ENCODE assay signal across 8 mouse cellular contexts in the genomic region with DNA sequence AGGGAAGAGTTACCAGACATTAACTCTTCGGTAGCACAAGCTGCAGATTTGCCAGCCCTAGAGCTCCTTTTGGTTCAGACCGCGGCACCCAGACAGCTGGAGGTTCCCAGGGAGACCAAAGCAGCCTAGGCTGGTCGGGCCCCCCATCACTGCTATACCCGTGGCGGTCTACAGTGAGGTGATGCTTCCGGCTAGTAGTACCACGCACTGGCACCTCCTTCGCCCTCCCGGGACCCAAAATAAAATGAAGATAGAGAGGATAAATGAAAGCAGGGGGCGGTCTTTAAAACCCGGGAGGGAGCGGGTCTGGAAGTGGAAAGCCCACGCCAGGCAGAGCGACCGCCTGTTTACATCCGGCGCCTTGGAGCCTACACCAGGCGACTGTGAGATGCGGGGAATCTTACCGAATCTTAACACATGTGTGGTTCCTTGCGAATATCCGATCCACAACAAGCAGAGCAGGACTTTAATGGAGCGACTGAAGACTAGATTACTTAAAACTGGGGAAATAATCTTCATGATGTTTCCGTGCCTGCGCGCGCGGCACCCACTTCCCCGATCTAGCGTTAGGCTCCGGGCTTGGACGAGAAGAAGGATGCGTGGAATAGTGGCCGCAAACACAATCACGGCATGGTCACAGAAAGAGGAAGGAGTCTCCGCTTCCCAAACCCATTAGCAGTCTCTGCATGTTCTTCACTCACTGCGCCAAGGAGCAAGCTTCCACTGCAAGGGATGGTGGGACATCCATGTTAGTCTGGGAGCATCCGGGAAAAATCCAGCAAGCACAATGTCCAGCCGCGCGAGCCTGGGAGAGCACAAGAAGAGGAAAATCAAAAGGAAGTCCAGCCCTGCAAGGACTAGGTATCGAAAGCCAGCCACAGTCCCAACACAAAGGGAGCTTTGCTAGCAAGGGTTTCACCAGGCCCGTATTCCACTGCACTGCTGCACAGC. TPM values are rescaled to one million over a fixed set of nuclear protein-coding genes. Genes with fewer than 3 reads are reported as not detected.
DNase-seq lines count a peak whose midpoint lies in the region; ATAC-seq and TF ChIP-seq lines count a peak whose summit lies in the region.

No protein-coding gene starts in this region.

- H3K36me3 ChIP-seq in forebrain, embryonic 14.5 days (ENCODE audit: control insufficient read depth, insufficient read depth, low read length), result 0 out of 2 replicates have a peak, but pooled peaks cover 4% of the 10 kb centered on the region
- H3K36me3 ChIP-seq in intestine, embryonic 14.5 days (ENCODE audit: control insufficient read depth, insufficient read depth, low read length), result no peaks in the 10 kb centered on the region
- H3K36me3 ChIP-seq in liver, postnatal 0 days (replicated peaks; ENCODE audit: insufficient read depth, low read length), result no peaks in the 10 kb centered on the region

- H3K27ac ChIP-seq in forebrain, embryonic 14.5 days (ENCODE audit: low read depth, low read length), result peak overlapping the region; percentile 85
- H3K27ac ChIP-seq in intestine, embryonic 14.5 days (ENCODE audit: low read depth), result no peak overlapping the region
- H3K27ac ChIP-seq in liver, postnatal 0 days (ENCODE audit: low read depth), result no peak overlapping the region

- H3K9me3 ChIP-seq in forebrain, embryonic 14.5 days (replicated peaks; ENCODE audit: control insufficient read depth, low read length), result no peaks in the 10 kb centered on the region
- H3K9me3 ChIP-seq in intestine, embryonic 14.5 days (ENCODE audit: control insufficient read depth, low read length), result no peaks in the 10 kb centered on the region
- H3K9me3 ChIP-seq in liver, postnatal 0 days (ENCODE audit: low read length), result no peaks in the 10 kb centered on the region

- peak; percentile 12 for DNase-seq in adrenal gland, postnatal 14 days
- no peak for DNase-seq in adrenal gland, adult 18-20 months (ENCODE audit: low spot score in 2 of 2)
- DNase-seq in cerebellum, adult 11-12 months, result peak; percentile 49
- peak; percentile 67 for DNase-seq in forebrain, embryonic 14.5 days (ENCODE audit: low spot score)
- peak; percentile 71 for DNase-seq in intestine, embryonic 14.5 days (ENCODE audit: low spot score)
- DNase-seq in liver, postnatal 0 days, result no peak
- peak; percentile 56 for DNase-seq in right cerebral cortex, postnatal 4 days
- no peak for DNase-seq in adrenal gland, adult 8-10 months

- peak overlapping the region; percentile 77 for H3K9ac ChIP-seq in forebrain, embryonic 14.5 days (ENCODE audit: low read length)
- H3K9ac ChIP-seq in intestine, embryonic 14.5 days (ENCODE audit: low read length), result peak overlapping the region; percentile 23; the same call in 1 of the 2 replicates
- no peak overlapping the region for H3K9ac ChIP-seq in liver, postnatal 0 days (replicated peaks)

- H3K4me1 ChIP-seq in forebrain, embryonic 14.5 days (ENCODE audit: control insufficient read depth, insufficient read depth, low read length), result peaks cover 25% of the 10 kb centered on the region
- no peaks in the 10 kb centered on the region; the same call in 1 of the 2 replicates for H3K4me1 ChIP-seq in intestine, embryonic 14.5 days (replicated peaks; ENCODE audit: control insufficient read depth, insufficient read depth, low read length)
- H3K4me1 ChIP-seq in liver, postnatal 0 days (ENCODE audit: insufficient read depth), result no peaks in the 10 kb centered on the region

- H3K27me3 ChIP-seq in forebrain, embryonic 14.5 days (replicated peaks; ENCODE audit: control insufficient read depth, insufficient read depth, low read length), result no peaks in the 10 kb centered on the region
- peaks cover 16% of the 10 kb centered on the region for H3K27me3 ChIP-seq in intestine, embryonic 14.5 days (replicated peaks; ENCODE audit: control insufficient read depth, insufficient read depth, low read length)
- H3K27me3 ChIP-seq in liver, postnatal 0 days (ENCODE audit: insufficient read depth, low read length), result peaks cover 12% of the 10 kb centered on the region

- peak overlapping the region; percentile 77 for H3K4me2 ChIP-seq in forebrain, embryonic 14.5 days (ENCODE audit: low read length)
- H3K4me2 ChIP-seq in intestine, embryonic 14.5 days (ENCODE audit: low read length), result peak overlapping the region; percentile 78
- peak overlapping the region; percentile 58 for H3K4me2 ChIP-seq in liver, postnatal 0 days (ENCODE audit: low read depth, low read length)

- TF ChIP-seq EP300 in liver, postnatal 0 days (IDR thresholded peaks at IDR 0.05; ENCODE audit: low read depth), result no peak

- under 1% methylated on average over 44 of the region's 44 CpGs for WGBS in forebrain, embryonic 14.5 days
- WGBS in intestine, embryonic 14.5 days, result under 1% methylated on average over 44 of the region's 44 CpGs
- 1% methylated on average over 44 of the region's 44 CpGs for WGBS in liver, postnatal 0 days (ENCODE audit: insufficient replicate concordance)

- TF ChIP-seq CTCF in liver, postnatal 0 days (IDR thresholded peaks at IDR 0.05; ENCODE audit: low read depth), result no peak

- H3K4me3 ChIP-seq in forebrain, embryonic 14.5 days (ENCODE audit: low read depth, low read length), result peak overlapping the region; percentile 50
- peak overlapping the region; percentile 48 for H3K4me3 ChIP-seq in intestine, embryonic 14.5 days (ENCODE audit: low read depth, low read length)
- peak overlapping the region; percentile 29; the same call in 1 of the 2 replicates for H3K4me3 ChIP-seq in liver, postnatal 0 days (ENCODE audit: low read depth, low read length)

- ATAC-seq in forebrain, embryonic 14.5 days, result peak; percentile 77
- ATAC-seq in intestine, embryonic 14.5 days (replicated peaks; ENCODE audit: low FRiP score, low TSS enrichment, low read depth), result 0 out of 2 replicates have a peak, but pooled peaks have one; percentile 55
- ATAC-seq in liver, postnatal 0 days, result no peak

RNA-seq across cellular contexts. Expression of gene Grik2, which starts 5.5 kb away (rescaled TPM):
- total RNA-seq in adrenal gland, postnatal 14 days (2021), result 3.1 and 3.5 TPM in 2 replicates
- 1 to 10 TPM; 3.3 TPM for total RNA-seq in adrenal gland, adult 18-20 months (2021)
- polyA plus RNA-seq in forebrain, embryonic 14.5 days (2014; fragmentation: Nextera tagmentation; extraction: Ambion mirVana), result 32.8 and 39.4 TPM in 2 replicates
- polyA plus RNA-seq in intestine, embryonic 14.5 days (2014; fragmentation: Nextera tagmentation; extraction: Ambion mirVana), result 5.7 and 6.1 TPM in 2 replicates
- not detected in 2 replicates for polyA plus RNA-seq in liver, postnatal 0 days (2015; fragmentation: Nextera tagmentation; extraction: Ambion mirVana)
- total RNA-seq in adrenal gland, adult 8-10 months (2022), result 1 to 10 TPM; 3.3 to 9.5 (median 6.7) TPM

Comparison
In these comparisons a context has a peak if more than half of its experiments do, and no peak if none do; other contexts are left out.
1. DNase-seq: peak in adrenal gland, postnatal 14 days (single experiment), cerebellum, adult 11-12 months (single experiment), forebrain, embryonic 14.5 days (single experiment), intestine, embryonic 14.5 days (single experiment) and right cerebral cortex, postnatal 4 days (single experiment); none in adrenal gland, adult 18-20 months (0 of 2), liver, postnatal 0 days (single experiment) and adrenal gland, adult 8-10 months (single experiment).
2. Peak in every context shown above with its lines, with median percentiles within 50 percentile points of each other: H3K4me2 ChIP-seq and H3K4me3 ChIP-seq.